Comparison of ENCODE assay signal across 20 mouse cellular contexts in the genomic region with DNA sequence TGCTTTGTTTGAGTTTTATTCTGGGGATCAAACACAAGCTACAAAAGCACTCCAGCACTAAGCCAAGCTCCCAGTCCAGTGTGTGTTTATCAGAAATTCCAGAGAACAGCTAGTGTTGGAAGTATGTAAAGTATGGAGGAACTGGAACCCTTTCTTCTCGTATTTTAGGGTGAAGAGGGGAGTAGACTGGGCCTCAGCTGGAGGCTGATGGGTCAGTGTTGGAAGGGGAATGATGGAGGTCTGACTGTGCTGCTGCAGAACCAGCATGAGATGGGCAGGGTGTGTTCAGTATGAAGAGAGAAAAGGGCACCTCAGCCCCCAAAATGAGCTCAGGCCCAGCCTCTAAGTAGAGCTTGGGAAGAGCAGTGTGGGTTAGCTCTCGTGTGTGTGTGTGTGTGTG. TPM values are rescaled to one million over a fixed set of nuclear protein-coding genes. Genes with fewer than 3 reads are reported as not detected.
DNase-seq lines count a peak whose midpoint lies in the region; ATAC-seq and TF ChIP-seq lines count a peak whose summit lies in the region.
"Had no signal": no experiment of that assay in that cellular context is flagged by ENCODE, and none has a peak within 500 bp of the region (broad histone marks: within the 10 kb centered on the region; RNA-seq: fewer than 3 reads in every experiment).

No protein-coding gene starts in this region.

- H3K36me3 ChIP-seq in E14TG2a.4 (ENCODE audit: insufficient read depth, low read length) (peaks cover 90% of the 10 kb centered on the region), ES-Bruce4 (ENCODE audit: control insufficient read depth, insufficient read depth, low read length, poor library complexity, severe bottlenecking) (peaks cover 27% of the 10 kb centered on the region)
- peaks cover 88% of the 10 kb centered on the region for H3K36me3 ChIP-seq in midbrain, embryonic 14.5 days (ENCODE audit: control insufficient read depth, insufficient read depth, low read length)

- no peak for ATAC-seq in midbrain, embryonic 14.5 days (ENCODE audit: low FRiP score, low TSS enrichment)
- ATAC-seq: activated CD4-positive, CD25-positive, alpha-beta regulatory T cell, adult 4 months; forebrain, embryonic 13.5 days; forebrain, embryonic 16.5 days; Patski had no signal

- no peaks in the 10 kb centered on the region for H3K27me3 ChIP-seq in E14TG2a.4 (ENCODE audit: insufficient read depth, low read length)
- H3K27me3 ChIP-seq in ES-Bruce4 (ENCODE audit: control insufficient read depth, insufficient read depth, low read length, poor library complexity, severe bottlenecking), result no peaks in the 10 kb centered on the region
- no peaks in the 10 kb centered on the region for H3K27me3 ChIP-seq in midbrain, embryonic 14.5 days (ENCODE audit: control insufficient read depth, insufficient read depth, low read length)
- H3K27me3 ChIP-seq: embryonic facial prominence, embryonic 12.5 days; forebrain, embryonic 13.5 days; Patski had no signal

- 90% methylated on average over 2 of the region's 2 CpGs for WGBS in midbrain, embryonic 14.5 days

- no peak overlapping the region for H3K4me2 ChIP-seq in midbrain, embryonic 14.5 days (ENCODE audit: low read length)
- H3K4me2 ChIP-seq: embryonic facial prominence, embryonic 12.5 days; forebrain, embryonic 13.5 days had no signal

- TF ChIP-seq CTCF in E14TG2a.4 (conservative IDR thresholded peaks at IDR 0.05; ENCODE audit: low read length) (no peak), ES-Bruce4 (IDR thresholded peaks at IDR 0.05; ENCODE audit: low read depth, low read length) (no peak)

- no peak overlapping the region for H3K9ac ChIP-seq in ES-Bruce4 (ENCODE audit: low read depth, poor library complexity, severe bottlenecking)
- H3K9ac ChIP-seq in midbrain, embryonic 14.5 days (replicated peaks; ENCODE audit: low read length), result no peak overlapping the region
- H3K9ac ChIP-seq: embryonic facial prominence, embryonic 12.5 days; forebrain, embryonic 13.5 days had no signal

- TF ChIP-seq POLR2A in ES-Bruce4 (IDR thresholded peaks at IDR 0.05; ENCODE audit: insufficient read depth, low read length), result no peak

- H3K9me3 ChIP-seq in E14TG2a.4 (ENCODE audit: low read length) (no peaks in the 10 kb centered on the region), ES-Bruce4 (replicated peaks; ENCODE audit: control insufficient read depth, insufficient read depth, low read length, poor library complexity, severe bottlenecking) (no peaks in the 10 kb centered on the region)
- no peaks in the 10 kb centered on the region for H3K9me3 ChIP-seq in midbrain, embryonic 14.5 days (ENCODE audit: control insufficient read depth, low read length)
- H3K9me3 ChIP-seq: embryonic facial prominence, embryonic 10.5 days; embryonic facial prominence, embryonic 12.5 days; forebrain, embryonic 13.5 days; G1E had no signal

- peak overlapping the region; percentile 3 for H3K4me3 ChIP-seq in E14TG2a.4 (replicated peaks; ENCODE audit: low read length)
- H3K4me3 ChIP-seq in ES-Bruce4 (ENCODE audit: low read depth, low read length), result no peak overlapping the region
- no peak overlapping the region for H3K4me3 ChIP-seq in midbrain, embryonic 14.5 days (replicated peaks; ENCODE audit: low read depth, low read length)
- H3K4me3 ChIP-seq: embryonic facial prominence, embryonic 10.5 days; embryonic facial prominence, embryonic 12.5 days; forebrain, embryonic 13.5 days had no signal

- no peak for TF ChIP-seq EP300 in ES-Bruce4 (IDR thresholded peaks at IDR 0.05; ENCODE audit: insufficient read depth, low read depth, low read length)

- peak overlapping the region; percentile 70 for H3K27ac ChIP-seq in ES-Bruce4 (ENCODE audit: insufficient read depth, low read length)
- H3K27ac ChIP-seq in midbrain, embryonic 14.5 days (replicated peaks; ENCODE audit: low read depth, low read length), result no peak overlapping the region
- H3K27ac ChIP-seq: embryonic facial prominence, embryonic 10.5 days; embryonic facial prominence, embryonic 12.5 days; forebrain, embryonic 13.5 days had no signal

- H3K4me1 ChIP-seq in E14TG2a.4 (replicated peaks; ENCODE audit: low read depth, low read length), result peaks cover 69% of the 10 kb centered on the region
- H3K4me1 ChIP-seq in ES-Bruce4 (ENCODE audit: control insufficient read depth, insufficient read depth, low read length), result peaks cover 5% of the 10 kb centered on the region
- no peaks in the 10 kb centered on the region for H3K4me1 ChIP-seq in midbrain, embryonic 14.5 days (ENCODE audit: control insufficient read depth, insufficient read depth, low read length)
- H3K4me1 ChIP-seq: embryonic facial prominence, embryonic 10.5 days; embryonic facial prominence, embryonic 12.5 days; forebrain, embryonic 13.5 days had no signal

- DNase-seq in R1 (ENCODE audit: low read depth, low spot score), result peak; percentile 59
- no peak for DNase-seq in cerebellum, adult 11 months
- no peak for DNase-seq in midbrain, embryonic 14.5 days
- DNase-seq in adrenal gland, postnatal 14 days, result no peak
- DNase-seq: adrenal gland, adult 8-10 months; adrenal gland, postnatal 25 days; cerebellum, adult 11-12 months; cerebellum, adult 2 months; cerebellum, adult 9-10 months; cerebellum, postnatal 10 days; cerebellum, postnatal 25 days had no signal

RNA-seq across cellular contexts. Expression of gene Ttf1, which starts 16.2 kb away (rescaled TPM):
- polyA plus RNA-seq in ES-Bruce4 (2011; ENCODE audit: insufficient read depth, insufficient read length, low read depth, missing spikeins), result 26.2 and 33.9 TPM in 2 replicates
- 6.9 and 7.4 TPM in 2 replicates for polyA plus RNA-seq in midbrain, embryonic 14.5 days (2014; fragmentation: Nextera tagmentation; extraction: Ambion mirVana)
- total RNA-seq in adrenal gland, postnatal 14 days (2021), result 12.0 and 16.3 TPM in 2 replicates

RNA-seq across cellular contexts. Expression of gene Cfap77, which starts 21.4 kb away (rescaled TPM):
- 2.5 and 3.0 TPM in 2 replicates for polyA plus RNA-seq in ES-Bruce4 (2011; ENCODE audit: insufficient read depth, insufficient read length, low read depth, missing spikeins)
- 1.1 and 1.3 TPM in 2 replicates for polyA plus RNA-seq in midbrain, embryonic 14.5 days (2014; fragmentation: Nextera tagmentation; extraction: Ambion mirVana)
- 0.41 and 0.93 TPM in 2 replicates for total RNA-seq in adrenal gland, postnatal 14 days (2021)

RNA-seq across cellular contexts. Expression of gene Setx, which starts 47.8 kb away (rescaled TPM):
- polyA plus RNA-seq in ES-Bruce4 (2011; ENCODE audit: insufficient read depth, insufficient read length, low read depth, missing spikeins), result 107 and 113 TPM in 2 replicates
- 22.3 and 24.4 TPM in 2 replicates for polyA plus RNA-seq in midbrain, embryonic 14.5 days (2014; fragmentation: Nextera tagmentation; extraction: Ambion mirVana)
- total RNA-seq in adrenal gland, postnatal 14 days (2021), result 32.0 and 42.9 TPM in 2 replicates
